Mouse (Mus musculus) E14TG2a.4 (cell line): ENCODE data around the gene Grin2c.

Experiments used
- H3K27me3 ChIP-seq: 2 replicates; pipeline ENCODE4 v1.6.1; 2014; ENCODE audit warnings: low read length, control low read depth; ENCODE audit not compliant: insufficient read depth
- H3K36me3 ChIP-seq: 2 replicates; pipeline ENCODE4 v1.6.1; 2014; ENCODE audit warnings: low read length, control low read depth; ENCODE audit not compliant: insufficient read depth
- H3K4me1 ChIP-seq: replicated peaks from 2 replicates; pipeline ENCODE4 v1.6.1; 2014; ENCODE audit warnings: low read depth, low read length, control low read depth
- H3K4me3 ChIP-seq: replicated peaks from 2 replicates; pipeline ENCODE4 v1.5.1; 2014; ENCODE audit warnings: mild to moderate bottlenecking, low read length
- H3K9me3 ChIP-seq: 2 replicates; pipeline ENCODE4 v1.6.1; 2014; ENCODE audit warnings: low read length, control low read depth
- CTCF ChIP-seq: conservative IDR thresholded peaks from 2 replicates; pipeline ENCODE4 v1.5.1; 2014; ENCODE audit warnings: low read length
- NANOG ChIP-seq: IDR thresholded peaks from 2 replicates; pipeline ENCODE4 v1.6.1; 2014; ENCODE audit warnings: borderline replicate concordance, low read length, mixed read lengths
- POU5F1 ChIP-seq: IDR thresholded peaks from 2 replicates; pipeline ENCODE4 v1.6.1; 2014; ENCODE audit warnings: low read length, borderline replicate concordance

Gene Grin2c

DNA sequence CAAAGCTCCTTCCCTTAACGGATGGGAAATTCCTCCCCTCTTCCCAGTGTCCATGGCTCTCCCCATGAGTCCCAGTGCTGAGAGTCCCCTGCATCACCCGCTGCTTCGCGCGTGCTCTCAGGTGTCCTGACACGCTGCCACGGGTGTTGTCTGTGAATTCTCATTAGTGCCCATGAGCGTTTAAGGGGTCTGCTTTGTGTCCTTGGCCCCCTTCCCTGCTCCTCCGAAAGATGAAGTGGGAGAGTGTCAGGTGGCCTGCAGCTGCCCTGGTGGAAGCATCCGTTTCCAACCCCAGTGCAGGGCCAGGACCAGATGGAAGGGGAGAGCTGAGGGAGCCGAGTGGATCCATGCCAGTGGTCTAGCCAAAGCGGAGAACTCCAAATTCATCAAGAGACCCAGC, 58.9 kb downstream of the Grin2c start:
- Histone ChIP-seq H3K4me1 (peaks cover 76% of the 10 kb centered on the region), H3K36me3 (peaks cover 19% of the 10 kb centered on the region), H3K27me3 (0 out of 2 replicates have a peak, but pooled peaks cover 6% of the 10 kb centered on the region), H3K9me3 (no peaks in the 10 kb centered on the region), H3K4me3 (no peak overlapping the region)
- no peak for TF ChIP-seq CTCF
- TF ChIP-seq NANOG, result no peak

DNA sequence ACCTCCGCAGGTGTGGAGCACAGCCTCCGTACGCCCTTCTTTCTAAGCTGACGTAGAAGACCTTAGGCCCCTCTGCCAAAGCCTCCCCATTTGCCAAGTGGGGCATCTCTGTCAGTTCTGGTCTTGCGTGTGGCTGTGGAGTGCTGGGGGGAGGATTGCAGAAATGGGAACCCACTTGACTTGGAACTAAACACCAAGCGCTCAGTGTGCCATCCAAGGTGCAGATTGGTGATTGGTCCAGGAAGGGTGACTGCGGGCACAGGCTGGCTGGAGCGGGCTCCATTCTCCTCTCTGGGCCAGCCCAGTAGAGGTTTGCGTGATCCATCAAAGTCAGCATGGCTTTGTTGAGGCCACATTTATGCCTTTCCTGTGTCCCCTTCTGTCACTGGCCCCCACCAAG, 64.3 kb downstream of the Grin2c start:
- Histone ChIP-seq H3K4me3 (no peak overlapping the region), H3K27me3 (0 out of 2 replicates have a peak, but pooled peaks cover 6% of the 10 kb centered on the region), H3K4me1 (peaks cover 46% of the 10 kb centered on the region), H3K36me3 (peaks cover 37% of the 10 kb centered on the region), H3K9me3 (no peaks in the 10 kb centered on the region)
- TF ChIP-seq CTCF, result no peak
- TF ChIP-seq POU5F1, result no peak
- no peak for TF ChIP-seq NANOG

DNA sequence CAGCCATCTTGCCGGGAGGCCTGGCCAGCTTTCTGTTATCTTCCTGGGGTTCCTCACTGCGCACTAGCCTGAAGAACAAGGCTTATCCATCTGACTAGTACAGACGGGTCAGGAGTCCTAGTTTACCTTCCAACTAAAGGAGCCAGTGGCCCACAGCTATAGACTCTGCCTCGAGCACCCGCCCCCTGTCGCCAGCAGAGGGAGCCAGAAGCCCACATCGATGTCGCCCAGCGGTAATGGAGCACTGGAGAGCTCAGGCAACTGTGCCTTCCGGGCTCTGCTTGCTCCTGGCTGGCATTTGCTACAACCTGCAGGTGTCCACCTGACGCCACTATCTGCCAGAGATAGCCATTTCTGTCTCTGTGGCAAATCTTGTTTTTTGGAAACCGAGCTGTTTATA, 64.7 kb downstream of the Grin2c start:
- TF ChIP-seq CTCF, result peak; percentile 89
- no peak for TF ChIP-seq POU5F1
- Histone ChIP-seq H3K36me3 (peaks cover 41% of the 10 kb centered on the region), H3K4me3 (no peak overlapping the region), H3K27me3 (0 out of 2 replicates have a peak, but pooled peaks cover 6% of the 10 kb centered on the region), H3K9me3 (no peaks in the 10 kb centered on the region), H3K4me1 (peaks cover 41% of the 10 kb centered on the region)

GRCm38 (mm10) chr11:115200520-115200919, 66.5 kb downstream of the Grin2c start:
- H3K9me3 ChIP-seq, result no peaks in the 10 kb centered on the region
- H3K4me1 ChIP-seq, result peaks cover 23% of the 10 kb centered on the region
- H3K36me3 ChIP-seq, result peaks cover 29% of the 10 kb centered on the region
- TF ChIP-seq POU5F1, result no peak
- no peak overlapping the region for H3K4me3 ChIP-seq
- no peaks in the 10 kb centered on the region for H3K27me3 ChIP-seq
